In genomic region chr2:153442720-153443119, GRCm38 (mm10) we compare ENCODE assay signal across 9 mouse cellular contexts. TPM values are rescaled to one million over a fixed set of nuclear protein-coding genes. Genes with fewer than 3 reads are reported as not detected.
DNase-seq lines count a peak whose midpoint lies in the region; ATAC-seq and TF ChIP-seq lines count a peak whose summit lies in the region.
"Had no signal": no experiment of that assay in that cellular context is flagged by ENCODE, and none has a peak within 500 bp of the region (broad histone marks: within the 10 kb centered on the region; RNA-seq: fewer than 3 reads in every experiment).

No protein-coding gene starts in this region.

- peak; percentile 44 for DNase-seq in neural tube, embryonic 11.5 days (ENCODE audit: low spot score)
- no peak for DNase-seq in neural tube, embryonic 10.5 days (ENCODE audit: extremely low spot score, low spot score)
- no peak for DNase-seq in liver, embryonic 13.5 days
- DNase-seq in stomach, postnatal 0 days (ENCODE audit: low spot score), result no peak
- DNase-seq in urinary bladder, postnatal 36 days (ENCODE audit: low spot score in 2 of 2), result no peak
- DNase-seq in left cerebral cortex, adult 9 months (ENCODE audit: low spot score in 2 of 2), result no peak
- DNase-seq: layer of hippocampus, postnatal 36 days had no signal

- peak overlapping the region; percentile 96 for H3K27ac ChIP-seq in neural tube, embryonic 11.5 days (ENCODE audit: low read depth, low read length)
- peak overlapping the region; percentile 97 for H3K27ac ChIP-seq in forebrain, embryonic 15.5 days (replicated peaks)
- H3K27ac ChIP-seq in liver, embryonic 13.5 days, result peak overlapping the region; percentile 47
- 0 out of 2 replicates have a peak overlapping the region, but pooled peaks have one; percentile 24 for H3K27ac ChIP-seq in stomach, postnatal 0 days (replicated peaks)

- H3K9me3 ChIP-seq in neural tube, embryonic 11.5 days (ENCODE audit: control insufficient read depth, low read length), result no peaks in the 10 kb centered on the region
- H3K9me3 ChIP-seq in forebrain, embryonic 15.5 days, result no peaks in the 10 kb centered on the region
- no peaks in the 10 kb centered on the region for H3K9me3 ChIP-seq in liver, embryonic 13.5 days (replicated peaks)
- no peaks in the 10 kb centered on the region for H3K9me3 ChIP-seq in stomach, postnatal 0 days (ENCODE audit: control insufficient read depth, low read length)

- peak overlapping the region; percentile 93 for H3K4me3 ChIP-seq in neural tube, embryonic 11.5 days (ENCODE audit: low read depth, low read length)
- H3K4me3 ChIP-seq in forebrain, embryonic 15.5 days, result peak overlapping the region; percentile 57
- H3K4me3 ChIP-seq in liver, embryonic 13.5 days (replicated peaks), result peak overlapping the region; percentile 71
- peak overlapping the region; percentile 87 for H3K4me3 ChIP-seq in stomach, postnatal 0 days (ENCODE audit: low read depth, low read length)

- no peaks in the 10 kb centered on the region for H3K36me3 ChIP-seq in neural tube, embryonic 11.5 days (ENCODE audit: control insufficient read depth, insufficient read depth, low read length)
- no peaks in the 10 kb centered on the region for H3K36me3 ChIP-seq in forebrain, embryonic 15.5 days
- H3K36me3 ChIP-seq in liver, embryonic 13.5 days, result no peaks in the 10 kb centered on the region
- H3K36me3 ChIP-seq in stomach, postnatal 0 days (ENCODE audit: control insufficient read depth, insufficient read depth, low read length), result no peaks in the 10 kb centered on the region

- peak overlapping the region; percentile 87 for H3K9ac ChIP-seq in neural tube, embryonic 11.5 days (ENCODE audit: low read length)
- H3K9ac ChIP-seq in forebrain, embryonic 15.5 days (replicated peaks), result peak overlapping the region; percentile 80
- peak overlapping the region; percentile 80 for H3K9ac ChIP-seq in liver, embryonic 13.5 days
- no peak overlapping the region for H3K9ac ChIP-seq in stomach, postnatal 0 days (ENCODE audit: low read length)

- no peaks in the 10 kb centered on the region for H3K27me3 ChIP-seq in neural tube, embryonic 11.5 days (ENCODE audit: control insufficient read depth, insufficient read depth, low read length)
- no peaks in the 10 kb centered on the region for H3K27me3 ChIP-seq in forebrain, embryonic 15.5 days
- H3K27me3 ChIP-seq in liver, embryonic 13.5 days, result peaks cover 32% of the 10 kb centered on the region
- no peaks in the 10 kb centered on the region for H3K27me3 ChIP-seq in stomach, postnatal 0 days (ENCODE audit: control insufficient read depth, insufficient read depth, low read length)

- peaks cover 34% of the 10 kb centered on the region for H3K4me1 ChIP-seq in neural tube, embryonic 11.5 days (ENCODE audit: control insufficient read depth, insufficient read depth, low read length)
- H3K4me1 ChIP-seq in forebrain, embryonic 15.5 days, result peaks cover 59% of the 10 kb centered on the region
- H3K4me1 ChIP-seq in liver, embryonic 13.5 days (replicated peaks), result peaks cover 86% of the 10 kb centered on the region
- peaks cover 7% of the 10 kb centered on the region; the same call in 1 of the 2 replicates for H3K4me1 ChIP-seq in stomach, postnatal 0 days (replicated peaks; ENCODE audit: control insufficient read depth, insufficient read depth)

- H3K4me2 ChIP-seq in neural tube, embryonic 11.5 days (ENCODE audit: low read depth), result peak overlapping the region; percentile 99
- peak overlapping the region; percentile 90 for H3K4me2 ChIP-seq in forebrain, embryonic 15.5 days (replicated peaks)
- H3K4me2 ChIP-seq in liver, embryonic 13.5 days, result peak overlapping the region; percentile 99
- H3K4me2 ChIP-seq in stomach, postnatal 0 days (replicated peaks; ENCODE audit: low read depth), result peak overlapping the region; percentile 99

- no peak for TF ChIP-seq EP300 in stomach, postnatal 0 days (optimal IDR thresholded peaks at IDR 0.05)

- no peak for ATAC-seq in neural tube, embryonic 11.5 days (ENCODE audit: insufficient read depth, low FRiP score, low TSS enrichment)
- no peak for ATAC-seq in forebrain, embryonic 15.5 days (replicated peaks)
- ATAC-seq in liver, embryonic 13.5 days (ENCODE audit: low read depth), result no peak
- ATAC-seq in stomach, postnatal 0 days (ENCODE audit: low FRiP score, low TSS enrichment), result no peak
- no peak for ATAC-seq in activated CD4-positive, CD25-positive, alpha-beta regulatory T cell, adult 4 months

- 0% methylated on average over 5 of the region's 5 CpGs for WGBS in neural tube, embryonic 11.5 days
- 6% methylated on average over 5 of the region's 5 CpGs for WGBS in forebrain, embryonic 15.5 days
- WGBS in liver, embryonic 13.5 days (ENCODE audit: insufficient replicate concordance), result 45% methylated on average over 5 of the region's 5 CpGs
- 41% methylated on average over 5 of the region's 5 CpGs for WGBS in stomach, postnatal 0 days

- no peak for TF ChIP-seq CTCF in stomach, postnatal 0 days (IDR thresholded peaks at IDR 0.05; ENCODE audit: low read depth)

RNA-seq across cellular contexts. Expression of gene 4930404H24Rik, which starts 49.9 kb away (rescaled TPM):
- polyA plus RNA-seq in neural tube, embryonic 11.5 days (2014; fragmentation: Nextera tagmentation; extraction: Ambion mirVana), result not detected in 2 replicates
- polyA plus RNA-seq in forebrain, embryonic 15.5 days (2015; fragmentation: Nextera tagmentation; extraction: Ambion mirVana), result not detected in 2 replicates
- not detected in 2 replicates for polyA plus RNA-seq in liver, embryonic 13.5 days (2015; fragmentation: Nextera tagmentation; extraction: Ambion mirVana)
- polyA plus RNA-seq in stomach, postnatal 0 days (2015; fragmentation: Nextera tagmentation; extraction: Ambion mirVana), result not detected in 2 replicates
- polyA plus RNA-seq in activated CD4-positive, CD25-positive, alpha-beta regulatory T cell, adult 4 months (2017; shearing (Covaris generic)), result not detected

Comparison
In these comparisons a context has a peak if more than half of its experiments do, and no peak if none do; other contexts are left out.
1. H3K27ac ChIP-seq: peak in every context shown above with its lines; median percentile 97 in forebrain, embryonic 15.5 days; 96 in neural tube, embryonic 11.5 days; 47 in liver, embryonic 13.5 days; 24 in stomach, postnatal 0 days.